8 mouse cellular contexts compared by ENCODE assay signal in the genomic region with DNA sequence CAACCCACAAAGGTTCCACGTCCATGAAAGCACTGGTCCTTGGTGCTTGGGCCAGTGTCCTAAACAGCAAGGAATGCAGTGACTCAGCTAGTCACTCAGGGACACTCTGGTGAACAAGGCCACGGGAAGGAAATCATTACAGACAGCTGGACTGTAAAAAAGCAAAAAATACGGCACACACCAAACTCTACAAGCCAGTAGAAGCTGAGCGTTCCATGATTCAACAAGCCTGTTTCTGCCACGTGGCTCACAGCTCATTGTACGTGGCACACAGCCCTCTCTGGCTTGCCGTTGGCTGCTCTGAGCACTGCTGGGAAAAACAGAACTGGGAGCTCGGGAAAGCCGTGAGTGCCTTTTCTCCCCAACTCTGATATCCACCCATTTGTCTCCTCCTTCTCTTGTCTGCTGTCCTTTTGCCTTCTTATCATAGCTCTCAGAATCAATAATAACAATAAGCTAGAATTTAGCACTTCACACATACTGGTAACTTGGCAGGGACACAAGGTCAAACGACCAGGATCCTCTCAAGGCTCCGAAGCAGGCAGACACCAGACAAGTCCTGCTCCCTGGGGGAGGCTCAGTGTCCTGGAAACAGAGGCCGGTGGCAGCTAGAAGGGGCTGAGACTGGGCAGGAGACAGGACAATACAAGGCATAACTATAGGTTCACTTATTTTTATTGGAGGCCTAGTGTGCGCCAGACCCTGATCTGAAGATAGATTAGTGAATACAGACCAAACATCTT. TPM values are rescaled to one million over a fixed set of nuclear protein-coding genes. Genes with fewer than 3 reads are reported as not detected.
A peak's percentile ranks its signal among the peaks of the same experiment; 100 is the strongest.
DNase-seq lines count a peak whose midpoint lies in the region; ATAC-seq and TF ChIP-seq lines count a peak whose summit lies in the region.
"Had no signal": no experiment of that assay in that cellular context is flagged by ENCODE, and none has a peak within 500 bp of the region (broad histone marks: within the 10 kb centered on the region; RNA-seq: fewer than 3 reads in every experiment).

A gene (plus strand): TSS at position 218 of the 743 bp plus-strand sequence.

- no peak for TF ChIP-seq CTCF in stomach, postnatal 0 days (IDR thresholded peaks at IDR 0.05; ENCODE audit: low read depth)

- no peak within 1 kb of the TSS for H3K4me2 ChIP-seq in stomach, postnatal 0 days (replicated peaks; ENCODE audit: low read depth)
- H3K4me2 ChIP-seq: neural tube, embryonic 13.5 days had no signal

- no peaks in the 10 kb centered on the region; the same call in 1 of the 2 replicates for H3K27me3 ChIP-seq in stomach, postnatal 0 days (ENCODE audit: control insufficient read depth, insufficient read depth, low read length)
- H3K27me3 ChIP-seq: neural tube, embryonic 13.5 days had no signal

- H3K27ac ChIP-seq in stomach, postnatal 0 days (replicated peaks), result no peak within 1 kb of the TSS
- H3K27ac ChIP-seq: neural tube, embryonic 13.5 days had no signal

- WGBS in stomach, postnatal 0 days, result 58% methylated on average over 13 of the region's 13 CpGs

- no peak within 1 kb of the TSS for H3K4me3 ChIP-seq in stomach, postnatal 0 days (ENCODE audit: low read depth, low read length)
- H3K4me3 ChIP-seq: neural tube, embryonic 13.5 days had no signal

- no peak for TF ChIP-seq EP300 in stomach, postnatal 0 days (optimal IDR thresholded peaks at IDR 0.05)

- H3K9ac ChIP-seq in stomach, postnatal 0 days (ENCODE audit: low read length), result no peak within 1 kb of the TSS
- H3K9ac ChIP-seq: neural tube, embryonic 13.5 days had no signal

- no peaks in the 10 kb centered on the region for H3K4me1 ChIP-seq in stomach, postnatal 0 days (replicated peaks; ENCODE audit: control insufficient read depth, insufficient read depth)
- H3K4me1 ChIP-seq: neural tube, embryonic 13.5 days had no signal

- ATAC-seq in stomach, postnatal 0 days (ENCODE audit: low FRiP score, low TSS enrichment), result no peak; the same call in 1 of the 2 replicates

- no peaks in the 10 kb centered on the region for H3K9me3 ChIP-seq in stomach, postnatal 0 days (ENCODE audit: control insufficient read depth, low read length)

- H3K36me3 ChIP-seq in stomach, postnatal 0 days (ENCODE audit: control insufficient read depth, insufficient read depth, low read length), result no peaks in the 10 kb centered on the region
- H3K36me3 ChIP-seq: neural tube, embryonic 13.5 days had no signal

- peak; percentile 37 for DNase-seq in right cerebral cortex, postnatal 25 days
- DNase-seq in right cerebral cortex, adult 2 months (ENCODE audit: low spot score in 2 of 2), result no peak
- peak; percentile 82 for DNase-seq in gastrocnemius, adult 18-20 months (ENCODE audit: low spot score)
- DNase-seq in kidney, postnatal 36 days, result peak; percentile 59 to 72
- no peak for DNase-seq in stomach, postnatal 0 days (ENCODE audit: low spot score)
- no peak for DNase-seq in spleen, adult 12 weeks (ENCODE audit: low spot score)
- no peak for DNase-seq in thymus, adult 18-20 months

RNA-seq across cellular contexts. Expression of the gene that starts here (rescaled TPM):
- total RNA-seq in gastrocnemius, adult 18-20 months (2021), result 1 to 10 TPM; 1.6 to 2.9 TPM
- polyA plus RNA-seq in stomach, postnatal 0 days (2015; fragmentation: Nextera tagmentation; extraction: Ambion mirVana), result 19.4 and 22.0 TPM in 2 replicates

Comparison
In these comparisons a context has a peak if more than half of its experiments do, and no peak if none do; other contexts are left out.
1. DNase-seq: peak in right cerebral cortex, postnatal 25 days (single experiment), gastrocnemius, adult 18-20 months (single experiment) and kidney, postnatal 36 days (2 of 2); none in right cerebral cortex, adult 2 months (0 of 2), stomach, postnatal 0 days (single experiment), spleen, adult 12 weeks (single experiment) and thymus, adult 18-20 months (0 of 2).